Mouse (Mus musculus) ES-Bruce4 (cell line): ENCODE measurements around the gene Pitpnm2.

Source experiments
- CTCF ChIP-seq: IDR thresholded peaks from one replicate; pipeline ENCODE4 v1.8.1; 2011; ENCODE audit warnings: low read depth, low read length
- POLR2A ChIP-seq: IDR thresholded peaks from one replicate; pipeline ENCODE4 v1.8.1; 2011; ENCODE audit warnings: low read length; ENCODE audit not compliant: insufficient read depth

DNA sequence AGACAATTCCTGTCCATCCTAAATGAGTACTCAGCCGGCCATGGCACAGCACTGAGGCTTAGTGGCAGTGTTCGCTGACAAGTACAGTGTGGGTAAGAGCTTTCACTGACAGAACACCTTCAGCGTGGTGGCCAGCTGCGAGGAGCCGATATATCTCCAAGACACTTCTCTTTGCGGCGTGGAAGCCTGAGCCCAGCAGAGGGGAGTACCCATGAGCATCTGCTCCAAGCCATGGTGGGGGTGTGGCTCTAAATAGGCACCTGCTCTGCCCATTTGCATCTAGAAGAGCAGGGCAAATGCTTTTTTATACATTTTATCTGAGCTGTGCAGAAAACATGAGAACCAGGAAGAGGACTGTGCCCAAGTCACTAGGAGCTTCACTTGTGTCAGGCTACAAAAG is 23.7 kb downstream of the Pitpnm2 start:
- TF ChIP-seq POLR2A = no peak
- TF ChIP-seq CTCF = no peak
